Mouse (Mus musculus) liver, adult 2 months (tissue): ENCODE results near the gene Il1rapl1.

ENCODE experiments used
- CTCF ChIP-seq: fragments of 200-500 bp; IDR thresholded peaks from 2 replicates; pipeline ENCODE4 v1.5.1; 2011; ENCODE audit warnings: low read depth, low read length, control low read depth
- POLR2A ChIP-seq: fragments of 200-500 bp; IDR thresholded peaks from 2 replicates; pipeline ENCODE4 v1.6.1; 2011; ENCODE audit warnings: low read length, control low read depth; ENCODE audit not compliant: insufficient read depth; ENCODE audit errors: extremely low read depth

DNA sequence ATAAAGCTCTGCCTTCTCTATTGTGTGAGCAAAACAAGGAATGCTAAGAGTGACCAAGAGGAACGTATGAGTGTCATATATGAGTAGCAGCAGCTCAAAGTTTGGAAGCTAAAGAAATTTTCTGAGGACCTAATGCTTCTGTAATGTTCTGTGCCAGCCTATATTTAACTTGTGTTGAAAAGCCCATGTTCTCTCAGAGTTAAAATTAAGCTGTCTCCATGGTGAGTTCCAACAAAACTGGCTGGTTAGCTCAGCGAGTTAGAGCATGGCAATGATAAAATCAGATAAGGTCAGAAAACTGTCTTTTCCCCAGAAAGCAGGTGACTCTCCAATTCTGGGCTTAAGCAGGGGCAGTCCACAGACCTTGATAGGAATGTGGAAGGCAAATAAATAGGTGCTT lies 25.6 kb downstream of the Il1rapl1 start:
- TF ChIP-seq POLR2A (no peak), CTCF (no peak)
